Mouse (Mus musculus): ENCODE measurements around the gene Oog2. TPM values are rescaled to one million over a fixed set of nuclear protein-coding genes. Genes with fewer than 3 reads are reported as not detected.

Gene Oog2
- not detected for polyA plus RNA-seq (2014; fragmentation: Illumina TruSeq; extraction: RNeasy Lipid Tissue Mini Kit (QIAGEN cat#74804); ENCODE audit: insufficient read depth, low read depth, low replicate concordance)

GRCm38 (mm10) chr4:144190419-144190818 lies at the start of gene Oog2:
Gene Oog2 (plus strand): TSS chr4:144190719.

GRCm38 (mm10) chr4:144162563-144162962 lies 28.0 kb upstream of the Oog2 start, which contains the start of gene Oog3:
Gene Oog3 (minus strand): TSS chr4:144162663.

GRCm38 (mm10) chr4:144213218-144213617 lies 22.7 kb downstream of the Oog2 start, which contains the start of gene C87977:
Gene C87977 (minus strand): TSS chr4:144213318.

Other genes starting within 250 kb of the Oog2 start
- gene Pramef25, start 239.7 kb upstream of the Oog2 start, polyA plus RNA-seq (2014; fragmentation: Illumina TruSeq; extraction: RNeasy Lipid Tissue Mini Kit (QIAGEN cat#74804); ENCODE audit: insufficient read depth, low read depth, low replicate concordance): not detected
- gene Gm13101, start 223.8 kb upstream of the Oog2 start, polyA plus RNA-seq (2014; fragmentation: Illumina TruSeq; extraction: RNeasy Lipid Tissue Mini Kit (QIAGEN cat#74804); ENCODE audit: insufficient read depth, low read depth, low replicate concordance): not detected
- not detected for gene Pramef17, start 196.3 kb upstream of the Oog2 start, polyA plus RNA-seq (2014; fragmentation: Illumina TruSeq; extraction: RNeasy Lipid Tissue Mini Kit (QIAGEN cat#74804); ENCODE audit: insufficient read depth, low read depth, low replicate concordance)
- not detected for gene Pramel4, start 131.6 kb upstream of the Oog2 start, polyA plus RNA-seq (2014; fragmentation: Illumina TruSeq; extraction: RNeasy Lipid Tissue Mini Kit (QIAGEN cat#74804); ENCODE audit: insufficient read depth, low read depth, low replicate concordance)
- gene Gm13102, start 84.2 kb upstream of the Oog2 start, polyA plus RNA-seq (2014; fragmentation: Illumina TruSeq; extraction: RNeasy Lipid Tissue Mini Kit (QIAGEN cat#74804); ENCODE audit: insufficient read depth, low read depth, low replicate concordance): not detected
- not detected for gene Oog3, start 28.1 kb upstream of the Oog2 start, polyA plus RNA-seq (2014; fragmentation: Illumina TruSeq; extraction: RNeasy Lipid Tissue Mini Kit (QIAGEN cat#74804); ENCODE audit: insufficient read depth, low read depth, low replicate concordance)
- not detected for gene C87977, start 22.6 kb downstream of the Oog2 start, polyA plus RNA-seq (2014; fragmentation: Illumina TruSeq; extraction: RNeasy Lipid Tissue Mini Kit (QIAGEN cat#74804); ENCODE audit: insufficient read depth, low read depth, low replicate concordance)
- gene Pramel5, start 89.8 kb downstream of the Oog2 start, polyA plus RNA-seq (2014; fragmentation: Illumina TruSeq; extraction: RNeasy Lipid Tissue Mini Kit (QIAGEN cat#74804); ENCODE audit: insufficient read depth, low read depth, low replicate concordance): not detected
- gene Gm13128, start 139.5 kb downstream of the Oog2 start, polyA plus RNA-seq (2014; fragmentation: Illumina TruSeq; extraction: RNeasy Lipid Tissue Mini Kit (QIAGEN cat#74804); ENCODE audit: insufficient read depth, low read depth, low replicate concordance): not detected
- gene Gm13119, start 167.2 kb downstream of the Oog2 start, polyA plus RNA-seq (2014; fragmentation: Illumina TruSeq; extraction: RNeasy Lipid Tissue Mini Kit (QIAGEN cat#74804); ENCODE audit: insufficient read depth, low read depth, low replicate concordance): not detected
- gene Pramef20, start 187.2 kb downstream of the Oog2 start, polyA plus RNA-seq (2014; fragmentation: Illumina TruSeq; extraction: RNeasy Lipid Tissue Mini Kit (QIAGEN cat#74804); ENCODE audit: insufficient read depth, low read depth, low replicate concordance): not detected
- gene Pramef12, start 217.7 kb downstream of the Oog2 start, polyA plus RNA-seq (2014; fragmentation: Illumina TruSeq; extraction: RNeasy Lipid Tissue Mini Kit (QIAGEN cat#74804); ENCODE audit: insufficient read depth, low read depth, low replicate concordance): 0.21 TPM
- not detected for gene 1700012P22Rik, start 248.1 kb downstream of the Oog2 start, polyA plus RNA-seq (2014; fragmentation: Illumina TruSeq; extraction: RNeasy Lipid Tissue Mini Kit (QIAGEN cat#74804); ENCODE audit: insufficient read depth, low read depth, low replicate concordance)

Measured in lung, adult 10 weeks (tissue).